Mouse (Mus musculus) stomach, embryonic 14.5 days (tissue): ENCODE data around the gene Kif13a. TPM values are rescaled to one million over a fixed set of nuclear protein-coding genes. Genes with fewer than 3 reads are reported as not detected.

ENCODE experiments used
- ATAC-seq: fragments of 200-750 bp; cut with Nextera tagmentation; 2 replicates; pipeline ENCODE4 v1.8.0; 2017; ENCODE audit warnings: low read depth, moderate TSS enrichment; ENCODE audit not compliant: insufficient number of reproducible peaks, insufficient read depth, low FRiP score
- H3K27ac ChIP-seq: fragments of 300-500 bp; sonication (generic); 2 replicates; pipeline ENCODE4 v1.5.1; 2014; ENCODE audit warnings: mild to moderate bottlenecking, low read length, moderate library complexity, mixed read lengths
- H3K27me3 ChIP-seq: fragments of 300-500 bp; sonication (generic); 2 replicates; pipeline ENCODE4 v1.6.1; 2014; ENCODE audit warnings: low read length, control low read depth, mixed read lengths; ENCODE audit not compliant: control insufficient read depth, insufficient read depth
- H3K36me3 ChIP-seq: fragments of 300-500 bp; sonication (generic); 2 replicates; pipeline ENCODE4 v1.6.1; 2014; ENCODE audit warnings: mild to moderate bottlenecking, control low read depth, low read length, moderate library complexity, mixed read lengths; ENCODE audit not compliant: control insufficient read depth, insufficient read depth
- H3K4me1 ChIP-seq: fragments of 300-500 bp; sonication (generic); 2 replicates; pipeline ENCODE4 v1.6.1; 2014; ENCODE audit warnings: low read length, control low read depth, mixed read lengths; ENCODE audit not compliant: control insufficient read depth, insufficient read depth
- H3K4me2 ChIP-seq: fragments of 300-500 bp; sonication (generic); replicated peaks from 2 replicates; pipeline ENCODE4 v1.6.1; 2014; ENCODE audit warnings: low read depth, low read length, control low read depth
- H3K4me3 ChIP-seq: fragments of 300-500 bp; sonication (generic); 2 replicates; pipeline ENCODE4 v1.5.1; 2014; ENCODE audit warnings: low read depth, low read length, control low read depth
- H3K9ac ChIP-seq: fragments of 300-500 bp; sonication (generic); replicated peaks from 2 replicates; pipeline ENCODE4 v1.6.1; 2014; ENCODE audit warnings: low read depth, mild to moderate bottlenecking, control low read depth, low read length, moderate library complexity, mixed read lengths
- H3K9me3 ChIP-seq: fragments of 300-500 bp; sonication (generic); 2 replicates; pipeline ENCODE4 v1.6.1; 2016; ENCODE audit warnings: low read depth, low read length, control low read depth; ENCODE audit not compliant: control insufficient read depth
- WGBS: fragments of 180-500 bp; shearing (Covaris S2); extraction: QIAGEN DNeasy Blood & Tissue Kit; methylation state at CpG from one replicate; pipeline ENCODE4 v1.1.7; 2014; 5-methylcytosine and 5-hydroxymethylcytosine counted together
- polyA plus RNA-seq: library from polyadenylated mRNA; unstranded; fragments of >200 nt; fragmentation: Nextera tagmentation; extraction: Ambion mirVana; gene quantifications from 2 replicates; pipeline ENCODE4 v1.2.1, GENCODE M21; 2014

Gene Kif13a
- polyA plus RNA-seq = 14.7 and 14.8 TPM in 2 replicates

DNA sequence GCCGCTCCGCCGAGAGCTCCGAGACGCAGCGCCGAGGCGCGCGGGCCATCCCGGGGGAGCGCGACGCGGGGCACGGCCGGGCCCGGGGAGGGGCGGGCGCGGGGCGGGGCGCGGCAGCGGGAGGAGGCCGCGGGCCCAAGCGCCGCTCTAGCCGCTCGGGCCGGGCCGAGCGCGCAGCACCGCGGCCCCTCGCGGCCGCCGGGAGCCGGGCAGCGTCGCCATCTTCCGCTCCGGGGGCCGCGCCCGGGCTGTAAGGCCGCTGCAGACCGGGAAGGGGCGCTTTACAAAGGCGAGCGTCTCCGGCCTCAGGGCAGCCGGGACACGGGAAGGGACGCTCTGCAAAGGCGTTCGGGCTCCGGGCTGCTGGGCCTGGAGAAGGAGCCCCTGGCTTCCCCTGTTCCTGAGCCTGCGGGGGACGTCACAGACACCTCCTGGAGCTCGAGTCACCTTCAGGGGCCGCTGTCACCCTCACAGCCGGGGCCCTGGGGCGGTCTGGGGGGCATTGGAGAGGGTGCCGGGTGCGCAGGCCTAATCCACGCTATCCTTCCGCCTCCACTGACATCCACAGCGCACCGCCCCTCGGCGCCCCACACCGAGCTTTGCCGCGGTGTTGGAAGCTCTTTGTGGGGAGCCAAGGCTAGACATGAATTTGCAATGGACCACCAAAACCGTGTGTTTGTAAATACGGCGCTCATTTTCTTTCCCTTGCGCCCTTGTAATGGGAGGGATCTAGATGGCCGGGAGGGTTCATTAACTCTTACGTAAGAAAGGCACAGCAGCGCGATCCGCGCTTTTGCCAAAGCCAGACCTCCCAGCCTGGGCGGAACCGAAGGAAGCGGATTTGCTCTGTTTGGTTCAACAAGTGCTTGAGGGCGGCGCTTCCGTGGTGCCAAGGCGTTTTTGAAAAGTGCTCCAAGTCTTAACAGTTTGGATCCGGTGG is at the start of gene Kif13a:
Gene Kif13a, minus strand, starts transcription at position 149 of the 940 bp plus-strand sequence.
- no peaks in the 10 kb centered on the region for H3K9me3 ChIP-seq
- no peaks in the 10 kb centered on the region for H3K27me3 ChIP-seq
- ATAC-seq = peak; percentile 82
- H3K36me3 ChIP-seq = peaks cover 5% of the 10 kb centered on the region; the same call in 1 of the 2 replicates
- peak within 1 kb of the TSS; percentile 88 for H3K9ac ChIP-seq
- H3K4me3 ChIP-seq = peak within 1 kb of the TSS; percentile 69
- 1% methylated on average over 92 of the region's 96 CpGs for WGBS
- H3K4me1 ChIP-seq = peaks cover 7% of the 10 kb centered on the region; the same call in 1 of the 2 replicates
- peak within 1 kb of the TSS; percentile 99 for H3K27ac ChIP-seq
- H3K4me2 ChIP-seq = peak within 1 kb of the TSS; percentile 84

DNA sequence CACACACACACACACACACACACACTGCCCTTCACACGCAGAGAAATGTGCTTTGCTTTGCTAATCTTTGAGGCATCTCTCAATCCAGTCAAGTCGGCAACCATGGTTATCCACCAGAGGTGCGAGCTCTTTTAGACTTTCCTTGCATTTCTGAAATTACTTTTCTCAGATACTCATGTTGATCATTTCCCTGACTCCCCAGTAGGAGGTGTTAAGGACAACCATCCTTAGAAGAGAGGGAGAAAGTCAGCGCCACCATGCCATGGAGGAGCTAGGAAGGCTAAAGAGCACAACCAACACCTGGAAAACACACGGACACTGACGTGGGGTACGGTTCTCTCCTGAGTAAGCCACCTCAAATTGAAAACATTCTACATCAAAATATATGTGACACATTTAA is 46.9 kb upstream of the Kif13a start:
- WGBS = 86% methylated on average over 7 of the region's 7 CpGs
- Histone ChIP-seq H3K27ac (no peak overlapping the region), H3K9ac (no peak overlapping the region), H3K36me3 (no peaks in the 10 kb centered on the region), H3K9me3 (no peaks in the 10 kb centered on the region), H3K4me2 (no peak overlapping the region), H3K27me3 (no peaks in the 10 kb centered on the region), H3K4me3 (no peak overlapping the region), H3K4me1 (no peaks in the 10 kb centered on the region)
- ATAC-seq = no peak

DNA sequence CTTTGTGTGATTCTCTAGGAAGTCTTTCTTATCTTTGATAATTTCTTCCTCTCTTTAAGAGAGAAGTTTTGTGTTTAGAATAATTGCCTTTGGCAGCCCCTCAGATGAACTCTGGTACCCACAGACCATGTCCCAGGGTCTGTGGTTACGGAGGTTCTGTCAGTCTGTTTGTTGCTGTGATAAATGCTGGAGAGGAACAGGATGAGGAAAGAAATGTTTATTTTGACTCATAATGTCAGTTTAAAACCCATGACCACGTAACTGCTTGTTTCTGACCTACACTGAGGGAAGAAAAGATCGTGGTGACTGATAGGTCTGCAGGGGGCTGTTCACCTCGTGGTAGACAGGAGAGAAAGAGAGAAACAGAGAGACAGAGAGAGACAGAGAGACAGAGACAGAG is 46.3 kb upstream of the Kif13a start:
- 29% methylated on average over 4 of the region's 4 CpGs for WGBS
- no peak for ATAC-seq
- Histone ChIP-seq H3K9me3 (no peaks in the 10 kb centered on the region), H3K4me1 (no peaks in the 10 kb centered on the region), H3K4me3 (no peak overlapping the region), H3K36me3 (no peaks in the 10 kb centered on the region), H3K27ac (no peak overlapping the region), H3K27me3 (no peaks in the 10 kb centered on the region), H3K9ac (no peak overlapping the region), H3K4me2 (no peak overlapping the region)

GRCm38 (mm10) chr13:46975031-46975551 is 45.4 kb upstream of the Kif13a start:
- Histone ChIP-seq H3K4me3 (no peak overlapping the region), H3K27ac (no peak overlapping the region)

GRCm38 (mm10) chr13:46970286-46970945 is 40.7 kb upstream of the Kif13a start:
- Histone ChIP-seq H3K4me3 (no peak overlapping the region), H3K27me3 (no peaks in the 10 kb centered on the region), H3K4me1 (no peaks in the 10 kb centered on the region), H3K9me3 (no peaks in the 10 kb centered on the region), H3K4me2 (no peak overlapping the region), H3K9ac (no peak overlapping the region), H3K36me3 (no peaks in the 10 kb centered on the region), H3K27ac (no peak overlapping the region)
- no peak for ATAC-seq
- WGBS = 66% methylated on average over 10 of the region's 10 CpGs

More at GRCm38 (mm10) chr13:46975031-46975551, 45.4 kb upstream of the Kif13a start:
- Histone ChIP-seq H3K9me3 (no peaks in the 10 kb centered on the region), H3K36me3 (no peaks in the 10 kb centered on the region), H3K4me2 (peak overlapping the region; percentile 8; the same call in 1 of the 2 replicates), H3K4me1 (no peaks in the 10 kb centered on the region), H3K27me3 (no peaks in the 10 kb centered on the region), H3K9ac (no peak overlapping the region)
- 52% methylated on average over 14 of the region's 14 CpGs for WGBS
- peak; percentile 58; the same call in 1 of the 2 replicates for ATAC-seq

- H3K4me3 ChIP-seq = no peak overlapping the region
- 83% methylated on average over 2 of the region's 2 CpGs for WGBS
- H3K4me2 ChIP-seq = no peak overlapping the region
These were observed 39.0 kb upstream of the Kif13a start for GRCm38 (mm10) chr13:46968626-46969025.

GRCm38 (mm10) chr13:46967308-46967707 is 37.6 kb upstream of the Kif13a start:
- Histone ChIP-seq H3K27ac (no peak overlapping the region), H3K27me3 (no peaks in the 10 kb centered on the region), H3K36me3 (no peaks in the 10 kb centered on the region), H3K4me2 (no peak overlapping the region), H3K9me3 (no peaks in the 10 kb centered on the region), H3K9ac (no peak overlapping the region), H3K4me3 (no peak overlapping the region), H3K4me1 (no peaks in the 10 kb centered on the region)
- ATAC-seq = no peak
- 73% methylated on average over 4 of the region's 4 CpGs for WGBS

More at GRCm38 (mm10) chr13:46968626-46969025, 39.0 kb upstream of the Kif13a start:
- ATAC-seq = no peak
- H3K4me1 ChIP-seq = no peaks in the 10 kb centered on the region
- no peak overlapping the region for H3K27ac ChIP-seq
- H3K27me3 ChIP-seq = no peaks in the 10 kb centered on the region
- H3K9me3 ChIP-seq = no peaks in the 10 kb centered on the region
- H3K36me3 ChIP-seq = no peaks in the 10 kb centered on the region
- no peak overlapping the region for H3K9ac ChIP-seq

GRCm38 (mm10) chr13:46960878-46961474 is 31.3 kb upstream of the Kif13a start:
- H3K27ac ChIP-seq = no peak overlapping the region
- no peaks in the 10 kb centered on the region for H3K9me3 ChIP-seq
- no peak overlapping the region for H3K4me3 ChIP-seq
- H3K9ac ChIP-seq = no peak overlapping the region
- no peaks in the 10 kb centered on the region for H3K27me3 ChIP-seq
- H3K4me1 ChIP-seq = no peaks in the 10 kb centered on the region
- 49% methylated on average over 7 of the region's 7 CpGs for WGBS
- ATAC-seq = no peak
- H3K4me2 ChIP-seq = no peak overlapping the region
- no peaks in the 10 kb centered on the region for H3K36me3 ChIP-seq
